Mouse (Mus musculus): Measurements from ENCODE around the gene Cenpp.

Cenpp gene

GRCm38 (mm10) chr13:49652481-49653179 lies at the start of gene Cenpp, which contains the start of gene Nol8:
Gene Cenpp, minus strand, starts transcription at chr13:49652785.
Gene Nol8, plus strand, starts transcription at chr13:49653078.
- DNase-seq (ENCODE audit: low read depth, low spot score), result peak; percentile 99

DNA sequence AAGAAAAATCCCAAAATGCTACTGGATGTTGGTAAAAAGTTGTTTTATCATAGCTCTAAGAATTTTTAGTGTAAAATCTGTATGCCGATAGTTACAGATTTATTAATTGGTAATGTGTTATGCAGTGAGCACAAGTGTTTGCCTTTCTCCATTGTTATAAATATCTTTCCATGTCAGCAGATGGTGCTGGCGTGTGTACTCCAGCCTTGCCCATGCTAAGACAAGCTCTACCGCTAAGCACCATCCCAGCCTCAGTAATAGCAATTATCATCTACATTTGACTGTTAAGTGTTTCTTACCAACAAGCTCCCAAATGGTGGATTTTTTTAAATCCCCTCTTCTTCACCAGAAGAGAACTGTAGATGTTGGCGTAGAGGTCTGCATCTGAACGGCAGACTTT lies 38.5 kb upstream of the Cenpp start:
- DNase-seq (ENCODE audit: low read depth, low spot score), result no peak

DNA sequence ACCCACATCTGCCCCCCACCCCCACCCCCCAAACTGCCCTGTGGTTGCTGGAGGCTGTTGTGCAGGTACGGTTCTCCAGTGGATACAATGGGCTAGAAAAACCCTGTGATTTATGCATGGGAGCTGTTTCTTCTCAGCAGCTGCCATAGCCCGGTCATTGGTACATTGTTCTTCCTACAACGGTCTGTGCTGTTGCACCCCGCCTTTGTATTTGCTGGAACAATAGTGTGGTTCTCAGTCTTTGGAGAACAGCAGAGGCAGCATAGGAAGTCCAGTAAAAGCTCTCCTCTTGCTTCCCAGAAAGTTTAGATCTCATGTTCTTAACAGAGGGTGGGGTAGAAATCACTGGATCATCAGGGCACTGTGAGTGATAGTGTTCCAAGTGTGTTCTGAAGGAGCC lies 31.7 kb upstream of the Cenpp start:
- DNase-seq (ENCODE audit: low read depth, low spot score), result no peak

DNA sequence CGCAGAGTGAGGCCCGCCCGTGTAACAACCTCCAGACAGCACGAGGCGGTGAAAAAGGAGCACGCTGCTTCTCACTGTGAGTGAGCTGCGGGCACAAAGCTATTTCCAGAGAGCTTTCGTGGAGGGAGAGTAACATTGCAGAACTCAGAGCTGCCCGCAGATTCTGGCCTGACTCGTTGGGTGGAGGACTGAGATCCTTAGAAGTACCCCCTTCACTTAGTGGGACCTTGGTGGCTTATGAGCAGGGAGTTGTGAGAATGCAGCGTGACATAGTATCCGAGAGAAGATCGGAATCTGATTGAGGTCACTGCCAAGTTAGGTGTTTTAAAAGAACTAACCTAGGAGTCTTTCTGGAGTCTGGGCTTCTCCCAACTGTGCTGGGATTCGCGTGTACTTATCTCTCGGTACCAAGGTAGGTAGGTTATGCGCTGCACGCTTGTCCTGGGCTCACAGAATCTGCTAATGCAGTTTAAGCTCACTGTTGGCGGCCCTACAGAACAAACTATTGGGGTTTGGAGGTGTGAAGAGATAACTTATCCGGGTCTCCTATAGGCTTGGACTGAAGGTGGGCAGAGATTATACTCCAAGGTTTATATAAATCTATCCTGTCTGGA lies 29.8 kb upstream of the Cenpp start:
- DNase-seq (ENCODE audit: low read depth, low spot score), result no peak

DNA sequence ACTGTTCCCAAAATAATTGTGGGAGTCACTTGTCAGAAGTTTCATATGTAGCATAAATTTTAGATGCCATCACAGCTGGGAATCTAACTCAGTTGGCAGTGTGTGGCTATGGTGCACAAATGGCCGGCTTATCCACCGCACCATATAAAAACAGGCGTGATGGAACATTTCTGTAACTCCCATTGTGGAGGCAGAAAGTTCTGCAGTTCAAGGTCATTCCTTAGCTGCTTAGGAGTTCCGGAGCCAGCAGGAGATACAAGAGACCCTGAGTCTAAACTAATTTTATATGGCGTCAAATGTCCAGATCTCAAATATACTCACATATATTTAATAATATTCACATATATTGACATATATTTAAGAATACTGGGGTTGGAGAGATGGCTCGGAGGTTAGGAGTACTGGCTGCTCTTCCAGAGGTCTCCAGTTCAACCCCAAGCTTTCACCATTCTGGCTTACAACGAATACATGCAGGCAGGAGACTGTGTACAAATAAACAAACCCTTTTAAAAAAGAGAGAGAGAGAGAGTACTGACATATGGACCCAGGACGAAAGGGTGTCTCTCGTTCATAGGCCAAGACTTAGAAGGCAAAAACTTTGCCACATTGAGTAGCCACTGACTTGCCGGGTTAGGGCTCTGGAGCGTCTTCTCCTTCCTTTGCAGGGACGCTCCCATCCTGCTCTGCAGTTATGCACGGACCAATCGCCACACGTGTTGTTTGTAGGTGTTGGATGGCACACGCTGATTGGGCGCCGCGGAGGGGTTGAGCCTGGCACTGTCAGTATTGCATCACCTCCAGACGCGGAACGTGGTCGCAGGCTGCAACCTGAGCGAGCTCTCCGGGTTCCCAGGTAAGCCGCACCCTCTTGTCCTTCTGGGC lies 29.0 kb upstream of the Cenpp start, which contains the start of gene Iars:
TSS of gene Iars (plus strand) at position 750 of the 882 bp plus-strand sequence.
- peak; percentile 97 for DNase-seq (ENCODE audit: low read depth, low spot score)

GRCm38 (mm10) chr13:49677793-49678192 lies 25.2 kb upstream of the Cenpp start:
- no peak for DNase-seq (ENCODE audit: low read depth, low spot score)

GRCm38 (mm10) chr13:49653180-49653541 lies 576 bp upstream of the Cenpp start:
- DNase-seq (ENCODE audit: low read depth, low spot score), result no peak

- no peak for DNase-seq (ENCODE audit: low read depth, low spot score)
Measured at GRCm38 (mm10) chr13:49651781-49652351, 719 bp downstream of the Cenpp start.

DNA sequence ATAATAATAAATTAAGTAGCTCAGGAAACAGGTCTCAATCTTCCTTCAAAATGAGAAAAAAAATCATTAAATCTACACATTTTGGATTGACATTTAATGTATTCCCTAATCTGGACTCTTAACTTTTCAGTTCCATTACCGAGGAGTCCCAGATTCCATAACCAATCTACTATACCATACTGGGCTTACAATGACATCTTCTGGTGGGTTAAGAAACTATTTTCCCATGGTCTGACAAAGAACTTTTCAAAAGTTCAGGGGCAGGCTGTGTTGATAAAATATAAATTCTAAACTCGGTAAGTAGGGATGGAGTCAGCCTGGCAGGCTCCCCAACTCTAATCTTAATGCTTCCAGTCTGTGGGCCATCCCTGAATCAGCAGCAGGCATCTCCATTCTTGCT lies 1.4 kb downstream of the Cenpp start:
- DNase-seq (ENCODE audit: low read depth, low spot score), result no peak

- DNase-seq (ENCODE audit: low read depth, low spot score), result no peak
Measured at GRCm38 (mm10) chr13:49646019-49646418, 6.6 kb downstream of the Cenpp start.

GRCm38 (mm10) chr13:49644731-49645529 lies 7.7 kb downstream of the Cenpp start:
- DNase-seq (ENCODE audit: low read depth, low spot score), result no peak

- DNase-seq (ENCODE audit: low read depth, low spot score), result no peak
Measured at GRCm38 (mm10) chr13:49643669-49644362, 8.8 kb downstream of the Cenpp start.

- DNase-seq (ENCODE audit: low read depth, low spot score), result no peak
Measured at GRCm38 (mm10) chr13:49642650-49643049, 9.9 kb downstream of the Cenpp start.

- DNase-seq (ENCODE audit: low read depth, low spot score), result no peak
Measured at GRCm38 (mm10) chr13:49639965-49640364, 12.6 kb downstream of the Cenpp start.

- DNase-seq (ENCODE audit: low read depth, low spot score), result no peak
Measured at GRCm38 (mm10) chr13:49629076-49629475, 23.5 kb downstream of the Cenpp start.

GRCm38 (mm10) chr13:49628167-49628566 lies 24.4 kb downstream of the Cenpp start:
- no peak for DNase-seq (ENCODE audit: low read depth, low spot score)

DNA sequence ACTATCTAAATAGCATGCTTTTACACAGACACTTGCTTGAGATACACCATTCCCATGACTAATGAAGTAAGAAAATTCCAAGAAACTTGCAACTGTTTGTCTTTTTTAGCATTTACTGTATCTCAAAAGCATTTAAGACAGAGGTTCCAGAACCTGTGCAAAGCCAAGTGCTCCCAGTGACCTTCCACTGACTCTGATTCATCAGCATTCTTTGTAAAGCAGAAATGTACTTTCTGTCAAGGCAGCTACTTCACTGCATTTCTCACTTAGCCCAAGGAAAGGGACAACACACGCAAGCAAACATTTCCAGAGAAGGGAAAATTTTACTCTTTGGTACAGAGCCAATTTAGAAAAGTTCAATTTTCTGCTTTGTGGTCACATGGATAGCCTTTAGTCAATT lies 29.4 kb downstream of the Cenpp start:
- no peak for DNase-seq (ENCODE audit: low read depth, low spot score)

DNA sequence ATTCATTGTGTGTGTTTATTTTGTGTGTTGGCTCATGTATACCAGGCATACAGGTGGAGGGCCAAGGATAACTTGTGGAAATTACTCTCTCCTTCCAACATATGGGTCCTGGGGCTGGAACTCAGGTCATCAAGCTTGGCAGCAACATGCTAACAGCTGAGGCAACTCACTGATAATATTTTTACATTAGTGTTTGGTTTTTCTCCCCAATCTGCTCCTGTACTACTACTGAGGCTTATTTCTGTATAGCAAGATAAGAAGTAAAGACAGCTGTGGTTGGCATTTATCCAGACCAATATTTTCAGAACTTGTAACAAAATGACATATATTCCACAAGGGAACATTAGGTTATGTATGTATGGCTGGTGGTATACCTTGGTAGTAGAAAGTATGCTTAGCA lies 34.2 kb downstream of the Cenpp start:
- no peak for DNase-seq (ENCODE audit: low read depth, low spot score)

GRCm38 (mm10) chr13:49617021-49617420 lies 35.6 kb downstream of the Cenpp start:
- DNase-seq (ENCODE audit: low read depth, low spot score), result no peak

- DNase-seq (ENCODE audit: low read depth, low spot score), result no peak
Measured at GRCm38 (mm10) chr13:49608589-49609322, 43.8 kb downstream of the Cenpp start.

Measured in c-Kit-negative CD71-positive TER-119-positive erythroid progenitor cells, embryonic 14.5 days (primary cell).